Mouse (Mus musculus) stomach, embryonic 16.5 days (tissue): ENCODE measurements at regions not wholly inside any gene's neighbourhood (a gene's known extent, or its start where the extent isn't known, plus 50 kb on each side); places are given as distances from the start of the nearest gene placed in this dataset.

Experiments
- ATAC-seq: fragments of 200-750 bp; cut with Nextera tagmentation; 2 replicates; pipeline ENCODE4 v1.8.0; 2017; ENCODE audit warnings: moderate number of reproducible peaks, moderate TSS enrichment; ENCODE audit not compliant: insufficient read depth, low FRiP score
- H3K27ac ChIP-seq: fragments of 300-500 bp; sonication (generic); 2 replicates; pipeline ENCODE4 v1.5.1; 2014; ENCODE audit warnings: low read length
- H3K27me3 ChIP-seq: fragments of 300-500 bp; sonication (generic); 2 replicates; pipeline ENCODE4 v1.6.1; 2014; ENCODE audit warnings: low read length, control low read depth, mixed read lengths; ENCODE audit not compliant: control insufficient read depth, insufficient read depth
- H3K36me3 ChIP-seq: fragments of 300-500 bp; sonication (generic); 2 replicates; pipeline ENCODE4 v1.6.1; 2014; ENCODE audit warnings: low read length; ENCODE audit not compliant: control insufficient read depth, insufficient read depth
- H3K4me1 ChIP-seq: fragments of 300-500 bp; sonication (generic); 2 replicates; pipeline ENCODE4 v1.6.1; 2014; ENCODE audit warnings: low read length, control low read depth, mixed read lengths; ENCODE audit not compliant: control insufficient read depth, insufficient read depth
- H3K4me2 ChIP-seq: fragments of 300-500 bp; sonication (generic); 2 replicates; pipeline ENCODE4 v1.6.1; 2014; ENCODE audit warnings: low read depth, low read length, mixed read lengths
- H3K4me3 ChIP-seq: fragments of 300-500 bp; sonication (generic); replicated peaks from 2 replicates; pipeline ENCODE4 v1.5.1; 2014; ENCODE audit warnings: mild to moderate bottlenecking, low read length
- H3K9ac ChIP-seq: fragments of 300-500 bp; sonication (generic); 2 replicates; pipeline ENCODE4 v1.6.1; 2014; ENCODE audit warnings: low read length
- H3K9me3 ChIP-seq: fragments of 300-500 bp; sonication (generic); replicated peaks from 2 replicates; pipeline ENCODE4 v1.6.1; 2016; ENCODE audit warnings: low read length, control low read depth; ENCODE audit not compliant: control insufficient read depth
- WGBS: fragments of 180-500 bp; shearing (Covaris S2); extraction: QIAGEN DNeasy Blood & Tissue Kit; methylation state at CpG from one replicate; pipeline ENCODE4 v1.1.7; 2014; 5-methylcytosine and 5-hydroxymethylcytosine counted together

GRCm38 (mm10) chr15:24980841-24981240 is 432.7 kb downstream of the Basp1 start:
- 43% methylated on average over 4 of the region's 4 CpGs for WGBS
- no peaks in the 10 kb centered on the region for H3K9me3 ChIP-seq
- no peak overlapping the region for H3K4me2 ChIP-seq
- no peak overlapping the region for H3K9ac ChIP-seq
- no peak overlapping the region for H3K27ac ChIP-seq
- ATAC-seq = no peak; the same call in 1 of the 2 replicates
- no peaks in the 10 kb centered on the region for H3K36me3 ChIP-seq
- H3K4me3 ChIP-seq = no peak overlapping the region
- H3K27me3 ChIP-seq = no peaks in the 10 kb centered on the region
- H3K4me1 ChIP-seq = no peaks in the 10 kb centered on the region

- no peaks in the 10 kb centered on the region for H3K27me3 ChIP-seq
- no peaks in the 10 kb centered on the region for H3K36me3 ChIP-seq
- no peak overlapping the region for H3K4me2 ChIP-seq
- no peak overlapping the region for H3K27ac ChIP-seq
- 8% methylated on average over 5 of the region's 5 CpGs for WGBS
- H3K9me3 ChIP-seq = no peaks in the 10 kb centered on the region
- no peaks in the 10 kb centered on the region for H3K4me1 ChIP-seq
- H3K9ac ChIP-seq = no peak overlapping the region
- H3K4me3 ChIP-seq = no peak overlapping the region
- ATAC-seq = no peak
Observed at GRCm38 (mm10) chr15:24972020-24972419, 441.5 kb downstream of the Basp1 start.

GRCm38 (mm10) chr15:24969391-24969812 is 444.2 kb downstream of the Basp1 start:
- H3K27me3 ChIP-seq = no peaks in the 10 kb centered on the region
- H3K27ac ChIP-seq = no peak overlapping the region
- no peak overlapping the region for H3K4me2 ChIP-seq
- no peaks in the 10 kb centered on the region for H3K36me3 ChIP-seq
- H3K4me1 ChIP-seq = no peaks in the 10 kb centered on the region
- ATAC-seq = no peak
- H3K4me3 ChIP-seq = no peak overlapping the region
- H3K9me3 ChIP-seq = no peaks in the 10 kb centered on the region
- WGBS = 38% methylated on average over 2 of the region's 2 CpGs
- H3K9ac ChIP-seq = no peak overlapping the region

GRCm38 (mm10) chr15:24968636-24969317 is 444.8 kb downstream of the Basp1 start:
- no peak overlapping the region for H3K4me2 ChIP-seq
- no peaks in the 10 kb centered on the region for H3K4me1 ChIP-seq
- no peaks in the 10 kb centered on the region for H3K27me3 ChIP-seq
- no peak for ATAC-seq
- H3K9ac ChIP-seq = no peak overlapping the region
- H3K36me3 ChIP-seq = no peaks in the 10 kb centered on the region
- H3K9me3 ChIP-seq = no peaks in the 10 kb centered on the region
- no peak overlapping the region for H3K27ac ChIP-seq
- no peak overlapping the region for H3K4me3 ChIP-seq
- 84% methylated on average over 7 of the region's 7 CpGs for WGBS

- Histone ChIP-seq H3K4me1 (no peaks in the 10 kb centered on the region), H3K9me3 (no peaks in the 10 kb centered on the region), H3K9ac (no peak overlapping the region), H3K4me3 (no peak overlapping the region), H3K4me2 (no peak overlapping the region), H3K27ac (no peak overlapping the region), H3K36me3 (no peaks in the 10 kb centered on the region), H3K27me3 (no peaks in the 10 kb centered on the region)
- 64% methylated on average over 2 of the region's 2 CpGs for WGBS
- no peak for ATAC-seq
Observed at GRCm38 (mm10) chr15:24929742-24930141, 483.8 kb downstream of the Basp1 start.

GRCm38 (mm10) chr15:24911866-24912265 is 501.7 kb downstream of the Basp1 start:
- H3K4me3 ChIP-seq = no peak overlapping the region
- no peaks in the 10 kb centered on the region for H3K36me3 ChIP-seq
- H3K9ac ChIP-seq = no peak overlapping the region
- WGBS = 88% methylated on average over 1 of the region's 1 CpGs
- H3K27me3 ChIP-seq = no peaks in the 10 kb centered on the region
- H3K9me3 ChIP-seq = no peaks in the 10 kb centered on the region
- H3K27ac ChIP-seq = no peak overlapping the region
- no peak for ATAC-seq
- H3K4me2 ChIP-seq = no peak overlapping the region
- H3K4me1 ChIP-seq = no peaks in the 10 kb centered on the region

GRCm38 (mm10) chr15:24911466-24911865 is 502.1 kb downstream of the Basp1 start:
- Histone ChIP-seq H3K9ac (no peak overlapping the region), H3K36me3 (no peaks in the 10 kb centered on the region), H3K27ac (no peak overlapping the region), H3K27me3 (no peaks in the 10 kb centered on the region), H3K9me3 (no peaks in the 10 kb centered on the region), H3K4me2 (no peak overlapping the region), H3K4me1 (no peaks in the 10 kb centered on the region), H3K4me3 (no peak overlapping the region)
- 80% methylated on average over 1 of the region's 1 CpGs for WGBS
- no peak for ATAC-seq

- no peak overlapping the region for H3K4me3 ChIP-seq
- H3K9me3 ChIP-seq = no peaks in the 10 kb centered on the region
- no peak overlapping the region for H3K9ac ChIP-seq
- no peaks in the 10 kb centered on the region for H3K27me3 ChIP-seq
- no peak for ATAC-seq
- H3K27ac ChIP-seq = no peak overlapping the region
- H3K4me1 ChIP-seq = no peaks in the 10 kb centered on the region
- no peak overlapping the region for H3K4me2 ChIP-seq
- H3K36me3 ChIP-seq = no peaks in the 10 kb centered on the region
- 50% methylated on average over 4 of the region's 4 CpGs for WGBS
Observed at GRCm38 (mm10) chr15:24906957-24907356, 506.6 kb downstream of the Basp1 start.

GRCm38 (mm10) chr15:24878846-24879245 is 534.7 kb downstream of the Basp1 start:
- Histone ChIP-seq H3K27me3 (no peaks in the 10 kb centered on the region), H3K36me3 (no peaks in the 10 kb centered on the region), H3K4me1 (no peaks in the 10 kb centered on the region), H3K4me3 (no peak overlapping the region), H3K9me3 (no peaks in the 10 kb centered on the region), H3K4me2 (no peak overlapping the region), H3K9ac (no peak overlapping the region), H3K27ac (no peak overlapping the region)
- ATAC-seq = no peak
- 71% methylated on average over 1 of the region's 1 CpGs for WGBS
